Mouse (Mus musculus) right cerebral cortex, postnatal 14 days (tissue): Measurements from ENCODE around the gene Gm10322.

Source experiments
- DNase-seq: peaks from one replicate; pipeline ENCODE4 v3.0.0; 2022

Gm10322 gene

GRCm38 (mm10) chr10:59615981-59616520 lies at the start of gene Gm10322:
TSS of gene Gm10322 (plus strand) at chr10:59616063.
- DNase-seq: peak; percentile 57

- peak; percentile 27 for DNase-seq
Measured at GRCm38 (mm10) chr10:59566968-59567367, 48.9 kb upstream of the Gm10322 start.

GRCm38 (mm10) chr10:59568665-59569480 lies 47.0 kb upstream of the Gm10322 start:
- DNase-seq: no peak

GRCm38 (mm10) chr10:59569481-59569869 lies 46.4 kb upstream of the Gm10322 start:
- DNase-seq: no peak

- no peak for DNase-seq
Measured at GRCm38 (mm10) chr10:59570360-59570759, 45.5 kb upstream of the Gm10322 start.

GRCm38 (mm10) chr10:59570780-59571179 lies 45.1 kb upstream of the Gm10322 start:
- no peak for DNase-seq

- no peak for DNase-seq
Measured at GRCm38 (mm10) chr10:59571273-59571672, 44.6 kb upstream of the Gm10322 start.

- DNase-seq: no peak
Measured at GRCm38 (mm10) chr10:59571964-59572363, 43.9 kb upstream of the Gm10322 start.

- no peak for DNase-seq
Measured at GRCm38 (mm10) chr10:59576305-59576704, 39.6 kb upstream of the Gm10322 start.

GRCm38 (mm10) chr10:59577871-59578801 lies 37.7 kb upstream of the Gm10322 start:
- no peak for DNase-seq

GRCm38 (mm10) chr10:59579645-59580044 lies 36.2 kb upstream of the Gm10322 start:
- DNase-seq: no peak

- DNase-seq: no peak
Measured at GRCm38 (mm10) chr10:59580593-59581149, 35.2 kb upstream of the Gm10322 start.

- no peak for DNase-seq
Measured at GRCm38 (mm10) chr10:59581826-59582543, 33.9 kb upstream of the Gm10322 start.

- DNase-seq: no peak
Measured at GRCm38 (mm10) chr10:59585621-59586020, 30.2 kb upstream of the Gm10322 start.

- DNase-seq: no peak
Measured at GRCm38 (mm10) chr10:59586821-59587220, 29.0 kb upstream of the Gm10322 start.

GRCm38 (mm10) chr10:59588135-59588534 lies 27.7 kb upstream of the Gm10322 start:
- no peak for DNase-seq

- no peak for DNase-seq
Measured at GRCm38 (mm10) chr10:59589420-59589819, 26.4 kb upstream of the Gm10322 start.

GRCm38 (mm10) chr10:59589856-59590255 lies 26.0 kb upstream of the Gm10322 start:
- no peak for DNase-seq

- DNase-seq: no peak
Measured at GRCm38 (mm10) chr10:59590606-59591005, 25.3 kb upstream of the Gm10322 start.

GRCm38 (mm10) chr10:59593826-59594570 lies 21.9 kb upstream of the Gm10322 start:
- DNase-seq: peak; percentile 74

GRCm38 (mm10) chr10:59600516-59600915 lies 15.3 kb upstream of the Gm10322 start:
- no peak for DNase-seq

GRCm38 (mm10) chr10:59602043-59602442 lies 13.8 kb upstream of the Gm10322 start:
- DNase-seq: no peak
